Mouse (Mus musculus) MEL (cell line): Measurements from ENCODE around the gene Mpg. TPM values are rescaled to one million over a fixed set of nuclear protein-coding genes. Genes with fewer than 3 reads are reported as not detected.

Source experiments
- DNase-seq: peaks from one replicate; pipeline ENCODE4 v3.0.0; 2011; ENCODE audit warnings: low read depth, low spot score
- H3K27ac ChIP-seq: 2 replicates; pipeline ENCODE4 v1.5.1; 2012; ENCODE audit warnings: low read depth, mild to moderate bottlenecking, control low read depth, low read length, moderate library complexity; ENCODE audit not compliant: control insufficient read depth
- H3K27me3 ChIP-seq, 2 experiments: fragments of 150-350 bp in 1 of 2; sonication (generic) in 1 of 2; 2 replicates each; pipeline ENCODE4 v1.6.1; 2012; ENCODE audit warnings: low read length in 2 of 2, mild to moderate bottlenecking in 2 of 2, improper control_type of control experiment in 1 of 2, moderate library complexity in 1 of 2; ENCODE audit not compliant: insufficient read depth in 2 of 2, control insufficient read depth in 1 of 2
- H3K36me3 ChIP-seq, 2 experiments: 2 replicates each; pipeline ENCODE4 v1.6.1; 2012 to 2014; ENCODE audit warnings: low read length in 2 of 2, improper control_type of control experiment in 1 of 2, inconsistent platforms in 1 of 2, mild to moderate bottlenecking in 1 of 2; ENCODE audit not compliant: insufficient read depth in 2 of 2, control insufficient read depth in 1 of 2
- H3K4me1 ChIP-seq, 2 experiments: fragments of 150-350 bp in 1 of 2; sonication (generic) in 1 of 2; 2 replicates each; pipeline ENCODE4 v1.6.1; 2012; ENCODE audit warnings: low read length in 2 of 2, improper control_type of control experiment in 1 of 2, mild to moderate bottlenecking in 1 of 2; ENCODE audit not compliant: insufficient read depth in 2 of 2, control insufficient read depth in 1 of 2
- H3K4me3 ChIP-seq, 2 experiments: fragments of 150-350 bp in 1 of 2; sonication (generic) in 1 of 2; 2 replicates each; pipeline ENCODE4 v1.5.1; 2012; ENCODE audit warnings: low read depth in 2 of 2, low read length in 2 of 2, mild to moderate bottlenecking in 2 of 2, moderate library complexity in 2 of 2, control low read depth in 1 of 2, improper control_type of control experiment in 1 of 2; ENCODE audit not compliant: control insufficient read depth in 1 of 2, insufficient read depth in 1 of 2
- H3K79me2 ChIP-seq: 2 replicates; pipeline ENCODE4 v1.6.1; 2012; ENCODE audit warnings: mild to moderate bottlenecking, low read length, moderate library complexity; ENCODE audit not compliant: control insufficient read depth, poor library complexity, insufficient read depth
- H3K9ac ChIP-seq: 2 replicates; pipeline ENCODE4 v1.6.1; 2012; ENCODE audit warnings: low read depth, mild to moderate bottlenecking, control low read depth, low read length, moderate library complexity; ENCODE audit not compliant: control insufficient read depth, poor library complexity, severe bottlenecking
- H3K9me3 ChIP-seq: fragments of 150-350 bp; sonication (generic); replicated peaks from 2 replicates; pipeline ENCODE4 v1.6.1; 2012; ENCODE audit warnings: mild to moderate bottlenecking, low read length, improper control_type of control experiment, moderate library complexity; ENCODE audit not compliant: insufficient read depth
- CHD2 ChIP-seq: IDR thresholded peaks from 2 replicates; pipeline ENCODE4 v1.6.1; 2011; ENCODE audit warnings: low read length, improper control_type of control experiment
- CTCF ChIP-seq, 3 experiments: IDR thresholded peaks in 2 of 3; conservative IDR thresholded peaks in 1 of 3; 2 replicates each; pipeline ENCODE4 v1.5.1; 2011 to 2012; ENCODE audit warnings: low read length in 3 of 3, low read depth in 2 of 3, mild to moderate bottlenecking in 2 of 3, improper control_type of control experiment in 1 of 3, inconsistent platforms in 1 of 3, mixed read lengths in 1 of 3, moderate library complexity in 1 of 3; ENCODE audit not compliant: control insufficient read depth in 1 of 3, insufficient read depth in 1 of 3, poor library complexity in 1 of 3, severe bottlenecking in 1 of 3
- E2F4 ChIP-seq: IDR thresholded peaks from 2 replicates; pipeline ENCODE4 v1.6.1; 2011; ENCODE audit warnings: low read depth, low read length, improper control_type of control experiment, borderline replicate concordance
- EP300 ChIP-seq, 2 experiments: IDR thresholded peaks; 2 replicates each; pipeline ENCODE4 v1.6.1; 2011; ENCODE audit warnings: improper control_type of control experiment in 2 of 2, low read length in 2 of 2, low read depth in 1 of 2, mild to moderate bottlenecking in 1 of 2
- ETS1 ChIP-seq: IDR thresholded peaks from 2 replicates; pipeline ENCODE4 v1.6.1; 2012; ENCODE audit warnings: low read depth, mild to moderate bottlenecking, inconsistent platforms, low read length, improper control_type of control experiment, moderate library complexity
- HCFC1 ChIP-seq: IDR thresholded peaks from 2 replicates; pipeline ENCODE4 v1.6.1; 2012; ENCODE audit warnings: low read depth, mild to moderate bottlenecking, inconsistent platforms, low read length, improper control_type of control experiment, moderate library complexity
- JUND ChIP-seq: IDR thresholded peaks from 2 replicates; pipeline ENCODE4 v1.6.1; 2011; ENCODE audit warnings: low read depth, mild to moderate bottlenecking, improper control_type of control experiment, low read length
- MAFK ChIP-seq: IDR thresholded peaks from 2 replicates; pipeline ENCODE4 v1.6.1; 2011; ENCODE audit warnings: low read depth, mild to moderate bottlenecking, low read length, improper control_type of control experiment, borderline replicate concordance
- MAX ChIP-seq: IDR thresholded peaks from 2 replicates; pipeline ENCODE4 v1.6.1; 2011; ENCODE audit warnings: low read length, improper control_type of control experiment
- MAZ ChIP-seq: IDR thresholded peaks from 2 replicates; pipeline ENCODE4 v1.6.1; 2012; ENCODE audit warnings: low read depth, mild to moderate bottlenecking, inconsistent platforms, low read length, improper control_type of control experiment
- NRF1 ChIP-seq: IDR thresholded peaks from 2 replicates; pipeline ENCODE4 v1.6.1; 2014; ENCODE audit warnings: low read depth, mild to moderate bottlenecking, inconsistent platforms, low read length, improper control_type of control experiment, moderate library complexity; ENCODE audit not compliant: poor library complexity, insufficient read depth, severe bottlenecking
- POLR2AphosphoS2 ChIP-seq: IDR thresholded peaks from 2 replicates; pipeline ENCODE4 v1.6.1; 2011; ENCODE audit warnings: low read length, improper control_type of control experiment
- RAD21 ChIP-seq: IDR thresholded peaks from 2 replicates; pipeline ENCODE4 v1.6.1; 2011; ENCODE audit warnings: mild to moderate bottlenecking, low read depth, low read length, improper control_type of control experiment
- TAL1 ChIP-seq: IDR thresholded peaks from 2 replicates; pipeline ENCODE4 v1.6.1; 2012; ENCODE audit warnings: mild to moderate bottlenecking, inconsistent platforms, low read length, moderate library complexity, mixed read lengths
- USF1 ChIP-seq: IDR thresholded peaks from 2 replicates; pipeline ENCODE4 v1.6.1; 2014; ENCODE audit warnings: low read depth, mild to moderate bottlenecking, inconsistent platforms, low read length, improper control_type of control experiment, moderate library complexity
- USF2 ChIP-seq, 2 experiments: IDR thresholded peaks; 2 replicates each; pipeline ENCODE4 v1.6.1; 2011 to 2012; ENCODE audit warnings: improper control_type of control experiment in 2 of 2, low read length in 2 of 2, borderline replicate concordance in 1 of 2, inconsistent platforms in 1 of 2, low read depth in 1 of 2, mild to moderate bottlenecking in 1 of 2; ENCODE audit not compliant: insufficient read depth in 1 of 2
- ZC3H11A ChIP-seq: IDR thresholded peaks from 2 replicates; pipeline ENCODE4 v1.6.1; 2012; ENCODE audit warnings: low read depth, mild to moderate bottlenecking, inconsistent platforms, low read length, improper control_type of control experiment
- ZKSCAN1 ChIP-seq: IDR thresholded peaks from 2 replicates; pipeline ENCODE4 v1.6.1; 2012; ENCODE audit warnings: low read depth, mild to moderate bottlenecking, inconsistent platforms, low read length, improper control_type of control experiment, moderate library complexity
- polyA plus RNA-seq, 2 experiments: library from polyadenylated mRNA; stranded (reverse) in 1 of 2; unstranded in 1 of 2; fragments of >175 nt in 1 of 2; fragments of >200 nt in 1 of 2; gene quantifications; 2 replicates each; pipeline versions ENCODE4 v1.2.1 to v1.2.4; 2012; ENCODE audit warnings: low replicate concordance in 2 of 2, low read depth in 1 of 2; ENCODE audit not compliant: insufficient read length in 2 of 2, insufficient read depth in 1 of 2, missing spikeins in 1 of 2
- total RNA-seq: library from RNA; depleted of rRNA; stranded (reverse); fragments of 300-350 nt; gene quantifications from 2 replicates; pipeline ENCODE4 v1.2.3, GENCODE M21; 2012

Mpg gene
- total and polyA plus RNA-seq, 3 experiments: 42.0 to 43.2 TPM; not detected in 1

DNA sequence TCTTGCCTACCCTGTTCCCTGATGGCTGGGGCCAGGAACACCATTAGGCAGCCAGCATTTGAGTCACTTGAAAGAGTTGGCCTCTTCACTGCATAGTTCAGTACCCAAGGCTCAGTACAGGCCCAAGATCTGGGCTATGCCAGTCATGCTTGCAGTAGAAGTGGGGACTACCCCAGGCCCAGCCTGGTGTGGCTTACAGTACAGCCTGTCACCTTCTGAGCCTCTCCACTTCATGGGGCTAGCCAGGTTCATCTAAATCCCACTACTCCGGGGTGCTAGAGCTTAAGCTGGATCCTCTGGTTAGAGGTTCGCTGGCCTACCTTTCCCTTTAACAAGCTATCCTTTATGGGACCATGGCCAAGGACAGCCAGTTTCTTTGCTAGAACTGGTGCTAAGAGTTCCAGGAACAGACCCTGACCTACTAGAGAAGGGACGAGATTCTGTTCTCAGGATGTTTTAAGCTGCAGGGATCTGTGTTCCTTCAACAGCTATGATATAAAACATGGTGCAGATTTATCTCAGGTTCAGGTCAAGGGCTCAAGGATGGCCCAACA, 2.1 kb downstream of the Mpg start:
- TF ChIP-seq USF2 (IDR thresholded peaks at IDR 0.05; ENCODE audit: borderline replicate concordance in 1 of 2, insufficient read depth in 1 of 2, low read depth in 1 of 2, low read length in 2 of 2): no peak
- no peak for TF ChIP-seq MAFK
- TF ChIP-seq HCFC1: no peak
- no peak for TF ChIP-seq TAL1
- no peak for TF ChIP-seq RAD21
- no peak for TF ChIP-seq ETS1
- no peak for TF ChIP-seq MAX
- no peak for TF ChIP-seq E2F4
- no peak for TF ChIP-seq NRF1
- TF ChIP-seq EP300 (IDR thresholded peaks at IDR 0.05; ENCODE audit: low read depth in 1 of 2, low read length in 2 of 2): no peak
- no peak for TF ChIP-seq POLR2AphosphoS2
- TF ChIP-seq ZKSCAN1: no peak
- no peak for TF ChIP-seq CHD2
- no peak for TF ChIP-seq USF1
- no peak for TF ChIP-seq MAZ
- peaks cover 0 to 22% of the 10 kb centered on the region in 2 experiments; a peak in 3 of 4 replicates for H3K36me3 ChIP-seq
- H3K4me1 ChIP-seq: peaks cover 14 to 39% of the 10 kb centered on the region in 2 experiments
- no peak overlapping the region for H3K9ac ChIP-seq
- H3K79me2 ChIP-seq: peaks cover 9% of the 10 kb centered on the region
- H3K9me3 ChIP-seq: no peaks in the 10 kb centered on the region
- no peak overlapping the region for H3K4me3 ChIP-seq
- peaks cover 0 to 1% of the 10 kb centered on the region in 2 experiments; a peak in 1 of 4 replicates for H3K27me3 ChIP-seq
- no peak overlapping the region for H3K27ac ChIP-seq
- DNase-seq: no peak

DNA sequence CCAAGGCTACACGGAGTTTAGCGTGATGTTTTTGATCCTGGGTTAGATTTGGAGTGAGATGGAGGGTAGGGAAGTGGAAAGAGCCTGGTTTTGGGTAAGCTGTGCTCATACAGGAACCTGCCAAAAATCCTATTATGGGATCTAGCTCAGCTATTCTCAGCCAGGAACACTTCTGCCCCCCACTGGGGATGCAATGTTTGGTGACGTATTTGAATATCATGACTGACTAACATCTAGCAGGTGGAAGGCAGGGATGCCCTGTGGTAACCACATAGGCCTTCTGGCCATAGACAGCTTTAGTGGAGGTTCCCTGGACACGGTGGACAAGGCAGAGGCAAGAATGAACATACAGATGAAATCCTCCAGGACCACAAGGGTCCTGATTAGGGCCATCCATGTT, 3.9 kb downstream of the Mpg start:
- TF ChIP-seq ZC3H11A (no peak), JUND (no peak), CTCF (IDR thresholded peaks at IDR 0.05 in 2 of 3, conservative IDR thresholded peaks at IDR 0.05 in 1 of 3; ENCODE audit: control insufficient read depth in 1 of 3, insufficient read depth in 1 of 3, low read depth in 2 of 3, low read length in 3 of 3, poor library complexity in 1 of 3, severe bottlenecking in 1 of 3) (peak in 1 of 3 experiments; percentile 3; a peak in 1 of 6 replicates), TAL1 (no peak), USF2 (IDR thresholded peaks at IDR 0.05; ENCODE audit: borderline replicate concordance in 1 of 2, insufficient read depth in 1 of 2, low read depth in 1 of 2, low read length in 2 of 2) (no peak), RAD21 (no peak)
- Histone ChIP-seq H3K9me3 (no peaks in the 10 kb centered on the region), H3K27ac (no peak overlapping the region), H3K4me1 (peaks cover 12 to 30% of the 10 kb centered on the region in 2 experiments), H3K9ac (no peak overlapping the region), H3K79me2 (peaks cover 9% of the 10 kb centered on the region), H3K4me3 (no peak overlapping the region), H3K36me3 (peaks cover 0 to 19% of the 10 kb centered on the region in 2 experiments; a peak in 3 of 4 replicates), H3K27me3 (no peaks in the 10 kb centered on the region)
- no peak for DNase-seq
